Mouse (Mus musculus) erythroblast, embryonic 14.5 days (primary cell): Measurements from ENCODE around the gene Rccd1. TPM values are rescaled to one million over a fixed set of nuclear protein-coding genes. Genes with fewer than 3 reads are reported as not detected.

Source experiments
- H3K27me3 ChIP-seq: 2 replicates; pipeline ENCODE4 v1.6.1; 2012; ENCODE audit warnings: inconsistent platforms; ENCODE audit not compliant: control insufficient read depth
- H3K36me3 ChIP-seq: 2 replicates; pipeline ENCODE4 v1.6.1; 2012; ENCODE audit warnings: mild to moderate bottlenecking, inconsistent platforms; ENCODE audit not compliant: control insufficient read depth
- H3K4me1 ChIP-seq: 2 replicates; pipeline ENCODE4 v1.6.1; 2012; ENCODE audit warnings: inconsistent platforms; ENCODE audit not compliant: control insufficient read depth
- H3K4me3 ChIP-seq: replicated peaks from 2 replicates; pipeline ENCODE3; 2012; ENCODE audit warnings: moderate library complexity, mild to moderate bottlenecking, inconsistent platforms
- H3K9me3 ChIP-seq: 2 replicates; pipeline ENCODE4 v1.6.1; 2012; ENCODE audit warnings: low read length, inconsistent platforms, mixed read lengths; ENCODE audit not compliant: control insufficient read depth
- GATA1 ChIP-seq: IDR thresholded peaks from 2 replicates; pipeline ENCODE4 v1.6.1; 2012; ENCODE audit warnings: low read length, inconsistent platforms, mixed read lengths
- TAL1 ChIP-seq: IDR thresholded peaks from 3 replicates; pipeline ENCODE4 v1.6.1; 2012; ENCODE audit warnings: low read length, inconsistent platforms, mixed read lengths
- polyA plus RNA-seq: library from polyadenylated mRNA; stranded (reverse); fragments of >175 nt; gene quantifications from 2 replicates; pipeline ENCODE4 v1.2.3, GENCODE M21; 2012

Gene Rccd1
- polyA plus RNA-seq, 1 experiment: 0.34 TPM

DNA sequence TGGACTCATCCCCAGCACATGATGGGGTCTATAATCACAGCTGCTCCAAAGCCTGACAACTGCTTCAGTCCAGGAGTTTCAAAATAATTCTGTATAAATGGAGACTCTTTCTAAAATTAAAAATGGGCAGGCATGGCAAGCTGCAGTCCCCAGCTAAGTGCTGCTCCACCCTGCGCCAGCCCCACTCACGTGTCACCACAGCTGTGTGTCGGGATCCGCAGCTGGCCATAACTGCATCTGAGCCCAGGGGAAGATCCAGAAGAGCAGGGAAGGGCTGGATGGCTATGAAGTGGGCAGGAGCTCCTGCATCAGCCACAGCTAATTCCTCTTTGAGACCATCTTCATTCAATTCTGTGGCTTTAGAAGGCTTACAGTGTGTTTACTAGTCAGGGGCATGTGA, 5.6 kb downstream of the Rccd1 start:
- Histone ChIP-seq H3K4me3 (no peak overlapping the region), H3K4me1 (peaks cover 16% of the 10 kb centered on the region), H3K9me3 (no peaks in the 10 kb centered on the region), H3K27me3 (no peaks in the 10 kb centered on the region), H3K36me3 (peaks cover 70% of the 10 kb centered on the region)
- TF ChIP-seq GATA1: no peak
- TF ChIP-seq TAL1: no peak

DNA sequence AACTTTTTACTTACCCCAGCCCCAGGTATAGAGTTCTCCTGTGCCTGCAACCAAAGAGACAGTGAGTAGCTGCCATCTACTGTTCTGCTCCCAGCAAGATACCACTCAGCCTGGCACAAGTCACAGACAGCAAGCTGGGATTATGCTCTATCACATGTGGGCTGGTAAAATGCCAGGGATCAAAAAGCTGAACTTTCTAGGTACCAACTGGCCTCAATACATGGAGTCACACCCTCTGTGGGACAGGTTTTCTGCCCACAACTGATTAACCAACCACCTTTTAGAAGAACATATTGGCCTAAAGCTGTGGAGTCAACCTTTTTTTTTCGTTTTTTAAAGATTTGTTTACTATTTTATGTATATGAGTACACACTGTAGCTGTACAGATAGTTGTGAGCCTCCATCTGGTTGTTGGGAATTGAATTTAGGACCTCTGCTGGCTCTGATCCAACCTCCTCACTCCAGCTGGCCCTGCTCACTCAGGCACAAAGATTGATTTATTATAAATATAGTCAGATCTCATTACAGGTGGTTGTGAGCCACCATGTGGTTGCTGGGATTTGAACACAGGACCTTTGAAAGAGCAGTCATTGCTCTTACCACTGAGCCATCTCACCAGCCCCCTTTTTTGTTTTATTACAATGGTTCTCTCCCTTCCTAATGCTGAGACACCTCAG, 6.7 kb downstream of the Rccd1 start:
- Histone ChIP-seq H3K4me3 (no peak overlapping the region), H3K9me3 (no peaks in the 10 kb centered on the region), H3K27me3 (no peaks in the 10 kb centered on the region), H3K4me1 (peaks cover 7% of the 10 kb centered on the region), H3K36me3 (peaks cover 81% of the 10 kb centered on the region)
- TF ChIP-seq GATA1 (no peak), TAL1 (no peak)

DNA sequence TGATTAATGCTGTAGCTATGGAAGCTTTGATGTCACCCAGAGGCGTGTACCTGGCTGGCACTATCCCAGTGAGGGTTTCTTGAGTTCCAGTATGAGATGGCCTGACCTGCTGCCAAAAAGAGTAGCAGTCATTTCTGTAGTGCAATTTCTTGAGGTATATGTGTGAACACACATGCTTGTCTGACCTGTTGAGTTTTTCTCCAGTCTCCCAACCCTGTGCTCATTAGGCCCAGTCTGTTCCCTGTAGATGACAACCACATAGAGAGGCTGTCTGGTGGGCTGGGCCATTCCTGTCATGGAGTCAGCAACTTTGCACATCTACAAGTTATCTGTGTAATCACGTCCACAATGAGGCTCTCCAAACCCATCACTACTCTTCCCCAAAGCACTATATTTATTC, 8.5 kb downstream of the Rccd1 start:
- Histone ChIP-seq H3K27me3 (no peaks in the 10 kb centered on the region), H3K4me3 (no peak overlapping the region), H3K4me1 (peaks cover 2% of the 10 kb centered on the region), H3K36me3 (peaks cover 93% of the 10 kb centered on the region), H3K9me3 (no peaks in the 10 kb centered on the region)
- no peak for TF ChIP-seq TAL1
- no peak for TF ChIP-seq GATA1

DNA sequence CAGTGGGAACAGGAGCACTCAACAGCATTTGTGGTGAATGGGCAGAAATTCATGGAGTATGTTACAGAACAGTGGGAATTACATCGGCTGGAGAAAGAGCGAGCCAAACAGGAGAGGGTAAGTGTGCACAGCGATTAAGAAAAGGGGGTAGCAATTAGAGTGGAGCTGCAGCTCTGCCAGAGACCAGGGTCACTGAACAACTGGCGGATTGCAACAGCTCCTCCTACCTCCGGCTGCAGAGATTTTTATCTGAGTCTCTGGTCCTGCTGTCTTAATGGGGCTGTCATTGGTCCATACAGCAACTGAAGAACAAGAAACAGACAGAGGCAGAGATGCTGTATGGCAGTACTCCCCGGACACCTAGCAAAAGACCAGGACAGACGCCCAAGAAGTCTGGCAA, 13.5 kb downstream of the Rccd1 start:
- Histone ChIP-seq H3K27me3 (no peaks in the 10 kb centered on the region), H3K4me1 (peaks cover 2% of the 10 kb centered on the region), H3K9me3 (no peaks in the 10 kb centered on the region), H3K4me3 (no peak overlapping the region), H3K36me3 (peaks cover 100% of the 10 kb centered on the region)
- no peak for TF ChIP-seq GATA1
- no peak for TF ChIP-seq TAL1

DNA sequence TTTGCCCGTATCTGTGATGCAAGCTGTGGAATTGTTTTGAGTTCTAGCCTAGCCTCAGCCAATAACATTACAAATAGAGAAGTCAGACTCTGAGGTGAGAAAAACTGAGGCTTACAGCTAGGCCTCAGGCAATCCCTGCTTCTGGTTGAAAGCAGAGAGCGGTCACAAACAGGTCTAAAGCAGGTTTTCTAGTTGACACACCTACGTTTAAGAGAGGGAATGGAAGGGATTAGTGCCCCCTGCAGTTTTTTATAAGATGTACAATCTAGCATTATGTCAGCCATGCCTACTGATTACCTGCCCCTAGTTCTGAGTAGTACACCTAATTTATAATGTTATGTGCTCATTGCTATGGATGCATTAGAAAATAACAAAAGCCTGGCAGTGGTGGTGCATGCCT, 16.5 kb downstream of the Rccd1 start:
- Histone ChIP-seq H3K4me3 (no peak overlapping the region), H3K4me1 (peaks cover 3% of the 10 kb centered on the region), H3K27me3 (no peaks in the 10 kb centered on the region), H3K36me3 (peaks cover 100% of the 10 kb centered on the region), H3K9me3 (no peaks in the 10 kb centered on the region)
- TF ChIP-seq GATA1 (no peak), TAL1 (no peak)

DNA sequence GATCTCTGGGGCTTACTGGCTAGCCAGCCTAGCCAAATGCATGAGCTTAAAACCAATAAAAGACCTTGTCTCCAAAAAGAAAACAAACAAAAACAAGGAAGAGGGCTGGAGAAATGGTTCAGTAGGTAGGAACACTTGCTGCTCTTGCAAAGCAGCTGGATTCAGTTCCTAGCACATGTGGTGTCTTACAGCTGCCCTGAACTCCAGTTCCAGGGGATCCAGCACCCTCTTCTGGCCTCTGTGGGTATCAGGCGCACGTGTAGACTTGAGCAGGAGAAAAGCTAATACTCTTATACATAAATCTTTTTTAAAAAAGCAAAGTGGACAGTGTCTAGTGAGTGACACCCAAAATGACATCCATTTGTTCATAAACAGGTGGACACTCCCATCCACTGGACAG, 22.7 kb downstream of the Rccd1 start:
- TF ChIP-seq TAL1 (no peak), GATA1 (no peak)
- peaks cover 100% of the 10 kb centered on the region for H3K36me3 ChIP-seq

DNA sequence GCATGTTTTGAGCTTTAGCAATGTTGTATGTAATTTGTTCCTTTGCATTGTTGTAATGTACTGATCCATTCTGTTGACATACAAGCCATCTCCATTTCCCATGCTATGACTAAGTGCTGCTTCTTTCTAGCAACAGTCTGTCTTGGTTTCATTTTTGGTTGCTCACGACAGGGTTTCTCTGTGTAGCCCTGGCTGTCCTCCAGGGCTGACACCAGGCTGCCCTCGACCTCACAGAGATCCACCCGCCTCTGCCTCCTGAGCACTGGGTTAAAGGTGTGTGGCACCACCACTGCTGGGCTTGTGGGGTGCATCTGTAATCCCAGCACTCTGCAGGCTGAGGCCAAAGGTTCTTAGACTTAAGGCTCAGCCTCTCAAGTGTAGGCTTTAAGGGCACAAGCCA, 24.7 kb downstream of the Rccd1 start:
- Histone ChIP-seq H3K4me3 (peak overlapping the region; percentile 10), H3K36me3 (peaks cover 94% of the 10 kb centered on the region), H3K27me3 (no peaks in the 10 kb centered on the region), H3K9me3 (no peaks in the 10 kb centered on the region), H3K4me1 (peaks cover 41% of the 10 kb centered on the region)
- no peak for TF ChIP-seq GATA1
- no peak for TF ChIP-seq TAL1

More for the DNA sequence above, 22.7 kb downstream of the Rccd1 start:
- no peaks in the 10 kb centered on the region for H3K27me3 ChIP-seq
- no peaks in the 10 kb centered on the region for H3K9me3 ChIP-seq
- peaks cover 32% of the 10 kb centered on the region for H3K4me1 ChIP-seq
- H3K4me3 ChIP-seq: no peak overlapping the region

DNA sequence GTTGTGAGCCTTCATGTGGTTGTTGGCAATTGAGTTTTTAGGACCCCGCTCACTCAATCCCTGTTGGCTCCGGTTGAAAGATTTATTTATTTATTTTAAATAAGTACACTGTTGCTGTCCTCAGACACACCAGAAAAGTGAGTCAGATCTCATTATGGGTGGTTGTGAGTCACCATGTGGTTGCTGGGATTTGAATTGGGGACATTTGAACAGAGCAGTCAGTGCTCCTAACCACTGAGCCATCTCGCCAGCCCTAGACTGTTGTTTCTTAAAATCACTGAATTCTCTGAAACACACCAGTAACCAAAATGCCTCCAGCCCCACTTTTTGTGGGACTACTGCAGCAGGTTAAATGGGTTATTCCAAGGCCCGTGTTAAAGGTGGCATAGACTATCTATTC, 25.5 kb downstream of the Rccd1 start:
- TF ChIP-seq TAL1: no peak
- TF ChIP-seq GATA1: no peak
- no peaks in the 10 kb centered on the region for H3K9me3 ChIP-seq
- H3K4me3 ChIP-seq: no peak overlapping the region
- H3K4me1 ChIP-seq: peaks cover 44% of the 10 kb centered on the region
- H3K27me3 ChIP-seq: no peaks in the 10 kb centered on the region
- H3K36me3 ChIP-seq: peaks cover 86% of the 10 kb centered on the region

DNA sequence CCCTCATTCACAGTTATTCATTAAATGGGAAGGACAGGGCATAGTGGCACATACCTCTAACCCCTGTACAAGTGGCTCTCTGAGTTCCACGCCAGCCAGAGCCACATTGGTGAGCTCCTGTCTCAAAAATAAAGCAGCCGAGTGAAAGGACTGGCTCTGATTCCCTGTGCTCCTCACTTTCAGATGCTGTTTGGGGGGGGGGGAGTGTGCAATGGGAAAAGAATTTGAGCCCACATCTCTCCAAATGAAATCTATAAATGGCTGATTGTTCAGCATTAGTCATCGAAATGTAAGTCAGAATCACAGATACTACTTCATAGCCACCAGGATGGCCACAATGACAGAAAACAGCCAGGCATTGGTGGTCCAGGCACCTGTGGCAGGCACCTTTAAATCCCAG, 27.2 kb downstream of the Rccd1 start:
- Histone ChIP-seq H3K9me3 (no peaks in the 10 kb centered on the region), H3K27me3 (no peaks in the 10 kb centered on the region), H3K4me3 (peak overlapping the region; percentile 100), H3K36me3 (peaks cover 72% of the 10 kb centered on the region), H3K4me1 (peaks cover 60% of the 10 kb centered on the region)
- TF ChIP-seq GATA1: no peak
- TF ChIP-seq TAL1: no peak

DNA sequence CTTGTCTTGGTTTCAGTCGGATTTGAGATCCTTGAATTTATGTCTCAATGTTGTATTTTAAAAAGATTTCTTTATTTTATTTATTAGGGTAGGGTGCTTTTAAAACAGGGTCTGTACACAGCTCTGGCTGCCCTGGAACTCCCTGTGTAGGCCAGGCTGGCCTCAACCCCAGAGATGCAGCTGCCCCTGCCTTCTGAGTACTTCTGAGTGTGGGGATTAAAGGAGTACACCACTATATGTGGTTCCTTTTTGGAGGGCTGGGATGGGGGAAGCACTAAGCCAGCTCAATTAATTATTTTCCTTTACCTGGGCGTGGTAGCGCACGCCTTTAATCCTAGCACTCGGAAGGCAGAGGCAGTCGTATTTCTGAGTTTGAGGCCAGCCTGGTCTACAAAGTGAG, 27.8 kb downstream of the Rccd1 start:
- Histone ChIP-seq H3K9me3 (no peaks in the 10 kb centered on the region), H3K36me3 (peaks cover 69% of the 10 kb centered on the region), H3K4me3 (peak overlapping the region; percentile 100), H3K27me3 (no peaks in the 10 kb centered on the region), H3K4me1 (peaks cover 62% of the 10 kb centered on the region)
- no peak for TF ChIP-seq GATA1
- no peak for TF ChIP-seq TAL1
